Mouse (Mus musculus): ENCODE data around the gene Pdgfa. TPM values are rescaled to one million over a fixed set of nuclear protein-coding genes. Genes with fewer than 3 reads are reported as not detected.

The Pdgfa gene
- polyA plus RNA-seq, 1 experiment = 56.4 TPM

GRCm38 (mm10) chr5:138946931-138947330 is 50.2 kb downstream of the Pdgfa start:
- Histone ChIP-seq H3K79me3 (ENCODE audit: low read depth) (no peaks in the 10 kb centered on the region), H3K27me3 (ENCODE audit: control insufficient read depth, insufficient read depth, insufficient read length) (no peaks in the 10 kb centered on the region), H3K4me3 (ENCODE audit: insufficient read depth, poor library complexity, severe bottlenecking) (no peak overlapping the region), H3K79me2 (ENCODE audit: control insufficient read depth, insufficient read depth) (no peaks in the 10 kb centered on the region), H3ac (ENCODE audit: control insufficient read depth, insufficient read length, low read depth) (no peak overlapping the region), H3K36me3 (ENCODE audit: control insufficient read depth, insufficient read depth) (no peaks in the 10 kb centered on the region)
- TF ChIP-seq MAX (IDR thresholded peaks at IDR 0.05) = no peak
- TF ChIP-seq MYOG (IDR thresholded peaks at IDR 0.05; ENCODE audit: control insufficient read depth, extremely low read depth, insufficient read length) = no peak
- TF ChIP-seq MYOD1 (IDR thresholded peaks at IDR 0.05; ENCODE audit: control insufficient read depth, insufficient read length, low read depth) = no peak
- TF ChIP-seq CEBPB (IDR thresholded peaks at IDR 0.05; ENCODE audit: low read depth) = no peak
- TF ChIP-seq CTCF (IDR thresholded peaks at IDR 0.05; ENCODE audit: control insufficient read depth, insufficient read depth, insufficient read length) = no peak
- no peak for TF ChIP-seq FOSL1 (IDR thresholded peaks at IDR 0.05; ENCODE audit: insufficient read depth, low read length, poor library complexity, severe bottlenecking)
- no peak for TF ChIP-seq USF1 (IDR thresholded peaks at IDR 0.05; ENCODE audit: low read depth)

GRCm38 (mm10) chr5:138945011-138945410 is 52.2 kb downstream of the Pdgfa start:
- H3K27me3 ChIP-seq (ENCODE audit: control insufficient read depth, insufficient read depth, insufficient read length) = no peaks in the 10 kb centered on the region
- H3K79me3 ChIP-seq (ENCODE audit: low read depth) = no peaks in the 10 kb centered on the region
- no peak overlapping the region for H3ac ChIP-seq (ENCODE audit: control insufficient read depth, insufficient read length, low read depth)
- H3K79me2 ChIP-seq (ENCODE audit: control insufficient read depth, insufficient read depth) = no peaks in the 10 kb centered on the region
- H3K36me3 ChIP-seq (ENCODE audit: control insufficient read depth, insufficient read depth) = no peaks in the 10 kb centered on the region
- H3K4me3 ChIP-seq (ENCODE audit: insufficient read depth, poor library complexity, severe bottlenecking) = no peak overlapping the region
- TF ChIP-seq USF1 (IDR thresholded peaks at IDR 0.05; ENCODE audit: low read depth) = no peak
- no peak for TF ChIP-seq MAX (IDR thresholded peaks at IDR 0.05)
- no peak for TF ChIP-seq MYOG (IDR thresholded peaks at IDR 0.05; ENCODE audit: control insufficient read depth, extremely low read depth, insufficient read length)
- TF ChIP-seq FOSL1 (IDR thresholded peaks at IDR 0.05; ENCODE audit: insufficient read depth, low read length, poor library complexity, severe bottlenecking) = no peak
- no peak for TF ChIP-seq MYOD1 (IDR thresholded peaks at IDR 0.05; ENCODE audit: control insufficient read depth, insufficient read length, low read depth)
- no peak for TF ChIP-seq CTCF (IDR thresholded peaks at IDR 0.05; ENCODE audit: control insufficient read depth, insufficient read depth, insufficient read length)

- H3K79me3 ChIP-seq (ENCODE audit: low read depth) = no peaks in the 10 kb centered on the region
- no peaks in the 10 kb centered on the region for H3K79me2 ChIP-seq (ENCODE audit: control insufficient read depth, insufficient read depth)
- H3K27me3 ChIP-seq (ENCODE audit: control insufficient read depth, insufficient read depth, insufficient read length) = no peaks in the 10 kb centered on the region
- no peak overlapping the region for H3ac ChIP-seq (ENCODE audit: control insufficient read depth, insufficient read length, low read depth)
- H3K36me3 ChIP-seq (ENCODE audit: control insufficient read depth, insufficient read depth) = no peaks in the 10 kb centered on the region
- TF ChIP-seq CTCF (IDR thresholded peaks at IDR 0.05; ENCODE audit: control insufficient read depth, insufficient read depth, insufficient read length) (no peak), MAX (IDR thresholded peaks at IDR 0.05) (no peak), MYOD1 (IDR thresholded peaks at IDR 0.05; ENCODE audit: control insufficient read depth, insufficient read length, low read depth) (no peak), FOSL1 (IDR thresholded peaks at IDR 0.05; ENCODE audit: insufficient read depth, low read length, poor library complexity, severe bottlenecking) (no peak), MYOG (IDR thresholded peaks at IDR 0.05; ENCODE audit: control insufficient read depth, extremely low read depth, insufficient read length) (no peak), CEBPB (IDR thresholded peaks at IDR 0.05; ENCODE audit: low read depth) (no peak), USF1 (IDR thresholded peaks at IDR 0.05; ENCODE audit: low read depth) (no peak)
- no peak overlapping the region for H3K4me3 ChIP-seq (ENCODE audit: insufficient read depth, poor library complexity, severe bottlenecking)
Measured at GRCm38 (mm10) chr5:138944551-138944950, 52.6 kb downstream of the Pdgfa start.

GRCm38 (mm10) chr5:138941842-138942241 is 55.3 kb downstream of the Pdgfa start:
- Histone ChIP-seq H3K79me2 (ENCODE audit: control insufficient read depth, insufficient read depth) (no peaks in the 10 kb centered on the region), H3K4me3 (ENCODE audit: insufficient read depth, poor library complexity, severe bottlenecking) (no peak overlapping the region), H3ac (ENCODE audit: control insufficient read depth, insufficient read length, low read depth) (no peak overlapping the region), H3K79me3 (ENCODE audit: low read depth) (no peaks in the 10 kb centered on the region), H3K36me3 (ENCODE audit: control insufficient read depth, insufficient read depth) (no peaks in the 10 kb centered on the region), H3K27me3 (ENCODE audit: control insufficient read depth, insufficient read depth, insufficient read length) (no peaks in the 10 kb centered on the region)
- no peak for TF ChIP-seq CTCF (IDR thresholded peaks at IDR 0.05; ENCODE audit: control insufficient read depth, insufficient read depth, insufficient read length)

GRCm38 (mm10) chr5:138940576-138940975 is 56.6 kb downstream of the Pdgfa start:
- Histone ChIP-seq H3ac (ENCODE audit: control insufficient read depth, insufficient read length, low read depth) (no peak overlapping the region), H3K36me3 (ENCODE audit: control insufficient read depth, insufficient read depth) (no peaks in the 10 kb centered on the region), H3K79me2 (ENCODE audit: control insufficient read depth, insufficient read depth) (no peaks in the 10 kb centered on the region), H3K27me3 (ENCODE audit: control insufficient read depth, insufficient read depth, insufficient read length) (no peaks in the 10 kb centered on the region), H3K79me3 (ENCODE audit: low read depth) (no peaks in the 10 kb centered on the region), H3K4me3 (ENCODE audit: insufficient read depth, poor library complexity, severe bottlenecking) (no peak overlapping the region)
- TF ChIP-seq MYOG (IDR thresholded peaks at IDR 0.05; ENCODE audit: control insufficient read depth, extremely low read depth, insufficient read length) (no peak), CTCF (IDR thresholded peaks at IDR 0.05; ENCODE audit: control insufficient read depth, insufficient read depth, insufficient read length) (no peak), FOSL1 (IDR thresholded peaks at IDR 0.05; ENCODE audit: insufficient read depth, low read length, poor library complexity, severe bottlenecking) (no peak), MYOD1 (IDR thresholded peaks at IDR 0.05; ENCODE audit: control insufficient read depth, insufficient read length, low read depth) (no peak), USF1 (IDR thresholded peaks at IDR 0.05; ENCODE audit: low read depth) (no peak), MAX (IDR thresholded peaks at IDR 0.05) (no peak), CEBPB (IDR thresholded peaks at IDR 0.05; ENCODE audit: low read depth) (no peak)

- no peaks in the 10 kb centered on the region for H3K79me2 ChIP-seq (ENCODE audit: control insufficient read depth, insufficient read depth)
- TF ChIP-seq CEBPB (IDR thresholded peaks at IDR 0.05; ENCODE audit: low read depth) (no peak), CTCF (IDR thresholded peaks at IDR 0.05; ENCODE audit: control insufficient read depth, insufficient read depth, insufficient read length) (no peak), MYOD1 (IDR thresholded peaks at IDR 0.05; ENCODE audit: control insufficient read depth, insufficient read length, low read depth) (no peak), MAX (IDR thresholded peaks at IDR 0.05) (no peak), USF1 (IDR thresholded peaks at IDR 0.05; ENCODE audit: low read depth) (no peak), FOSL1 (IDR thresholded peaks at IDR 0.05; ENCODE audit: insufficient read depth, low read length, poor library complexity, severe bottlenecking) (no peak), MYOG (IDR thresholded peaks at IDR 0.05; ENCODE audit: control insufficient read depth, extremely low read depth, insufficient read length) (no peak)
- H3K36me3 ChIP-seq (ENCODE audit: control insufficient read depth, insufficient read depth) = no peaks in the 10 kb centered on the region
- H3K79me3 ChIP-seq (ENCODE audit: low read depth) = no peaks in the 10 kb centered on the region
- H3ac ChIP-seq (ENCODE audit: control insufficient read depth, insufficient read length, low read depth) = no peak overlapping the region
- no peaks in the 10 kb centered on the region for H3K27me3 ChIP-seq (ENCODE audit: control insufficient read depth, insufficient read depth, insufficient read length)
- H3K4me3 ChIP-seq (ENCODE audit: insufficient read depth, poor library complexity, severe bottlenecking) = no peak overlapping the region
Measured at GRCm38 (mm10) chr5:138938572-138939163, 58.5 kb downstream of the Pdgfa start.

Data from C2C12 (cell line).